Mouse (Mus musculus) stomach, postnatal 0 days (tissue): ENCODE measurements at regions not wholly inside any gene's neighbourhood (a gene's known extent, or its start where the extent isn't known, plus 50 kb on each side); places are given as distances from the start of the nearest gene placed in this dataset.

Experiments used
- CTCF ChIP-seq: IDR thresholded peaks from 2 replicates; pipeline ENCODE4 v1.5.1; 2016; ENCODE audit warnings: antibody characterized with exemption, low read depth, mild to moderate bottlenecking, moderate library complexity
- EP300 ChIP-seq: optimal IDR thresholded peaks from 2 replicates; pipeline ENCODE3; 2016; ENCODE audit warnings: antibody characterized with exemption

DNA sequence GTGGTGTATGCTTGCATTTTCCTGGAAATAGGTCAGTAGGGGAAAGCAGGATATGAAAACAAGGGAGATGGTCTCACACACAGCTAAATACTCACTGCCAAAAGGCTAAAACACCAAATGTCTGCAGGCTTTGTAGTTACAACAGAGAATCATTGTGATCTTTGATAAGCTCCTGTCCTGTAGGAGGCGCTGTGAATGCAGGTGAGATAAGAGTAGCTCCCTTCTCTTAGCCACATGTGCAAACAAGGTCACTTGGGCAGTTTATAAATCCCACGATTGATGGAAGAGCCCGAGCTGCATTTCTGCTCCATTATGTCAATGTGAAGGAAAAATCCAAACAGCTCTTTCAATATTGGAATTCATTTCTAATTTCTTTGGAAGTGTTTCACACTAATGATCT is 417.2 kb upstream of the Etaa1 start:
- TF ChIP-seq CTCF (peak; percentile 56), EP300 (no peak)
